Mouse (Mus musculus): Measurements from ENCODE around the gene Ech1. TPM values are rescaled to one million over a fixed set of nuclear protein-coding genes. Genes with fewer than 3 reads are reported as not detected.

Ech1 gene
- polyA plus RNA-seq, 2 experiments, result 62.4 to 92.5 TPM

GRCm38 (mm10) chr7:28785161-28785560, 39.9 kb upstream of the Ech1 start:
- TF ChIP-seq CTCF (IDR thresholded peaks at IDR 0.05; ENCODE audit: low read depth), result no peak
- no peak for TF ChIP-seq EP300 (IDR thresholded peaks at IDR 0.05; ENCODE audit: low read depth)
- Histone ChIP-seq H3K4me3 (ENCODE audit: insufficient read depth in 1 of 2, low read depth in 2 of 2, low read length in 2 of 2) (no peak overlapping the region), H3K4me1 (replicated peaks; ENCODE audit: control insufficient read depth in 2 of 2, insufficient read depth in 2 of 2, low read length in 1 of 2) (peaks cover 2 to 6% of the 10 kb centered on the region in 2 experiments), H3K36me3 (replicated peaks; ENCODE audit: control insufficient read depth, insufficient read depth, low read depth) (no peaks in the 10 kb centered on the region), H3K4me2 (ENCODE audit: low read depth) (no peak overlapping the region), H3K27ac (no peak overlapping the region), H3K9ac (replicated peaks) (no peak overlapping the region), H3K9me3 (ENCODE audit: control insufficient read depth, low read length) (no peaks in the 10 kb centered on the region), H3K27me3 (ENCODE audit: control insufficient read depth, insufficient read depth, low read length) (no peaks in the 10 kb centered on the region)
- ATAC-seq (ENCODE audit: insufficient read depth) (no peak), DNase-seq (ENCODE audit: low read depth in 3 of 3, low spot score in 3 of 3) (no peak)
- WGBS (ENCODE audit: insufficient replicate concordance), result 82% methylated on average over 5 of the region's 5 CpGs

DNA sequence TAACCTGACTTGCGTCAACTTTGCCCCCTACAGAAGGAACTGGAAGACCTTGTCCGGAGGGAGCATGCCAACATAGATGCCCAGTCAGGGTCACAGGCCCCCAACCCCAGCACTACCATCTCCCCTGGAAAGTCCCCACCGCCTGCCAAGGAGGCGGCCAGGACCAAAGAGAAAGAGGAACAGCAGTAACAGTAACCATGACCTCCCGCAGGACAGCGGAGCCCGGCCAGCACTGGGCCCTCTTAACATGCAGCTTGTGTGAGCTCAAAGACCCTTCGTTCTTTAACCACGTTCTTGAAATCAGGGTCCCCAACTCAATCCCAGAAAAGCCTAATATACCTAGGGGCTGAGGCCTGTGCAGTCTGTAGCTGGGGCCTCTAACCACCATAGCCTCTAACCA, 37.1 kb upstream of the Ech1 start:
- no peak for DNase-seq (ENCODE audit: low read depth in 3 of 3, low spot score in 3 of 3)
- Histone ChIP-seq H3K4me1 (replicated peaks; ENCODE audit: control insufficient read depth in 2 of 2, insufficient read depth in 2 of 2, low read length in 1 of 2) (peaks cover 0 to 3% of the 10 kb centered on the region in 2 experiments; a peak in 1 of 4 replicates), H3K27ac (no peak overlapping the region), H3K9me3 (ENCODE audit: control insufficient read depth, low read length) (no peaks in the 10 kb centered on the region), H3K4me2 (ENCODE audit: low read depth) (no peak overlapping the region), H3K27me3 (ENCODE audit: control insufficient read depth, insufficient read depth, low read length) (no peaks in the 10 kb centered on the region), H3K36me3 (replicated peaks; ENCODE audit: control insufficient read depth, insufficient read depth, low read depth) (no peaks in the 10 kb centered on the region), H3K4me3 (ENCODE audit: insufficient read depth in 1 of 2, low read depth in 2 of 2, low read length in 2 of 2) (no peak overlapping the region), H3K9ac (replicated peaks) (no peak overlapping the region)
- WGBS (ENCODE audit: insufficient replicate concordance), result 81% methylated on average over 9 of the region's 9 CpGs
- ATAC-seq (ENCODE audit: insufficient read depth), result no peak
- no peak for TF ChIP-seq EP300 (IDR thresholded peaks at IDR 0.05; ENCODE audit: low read depth)

DNA sequence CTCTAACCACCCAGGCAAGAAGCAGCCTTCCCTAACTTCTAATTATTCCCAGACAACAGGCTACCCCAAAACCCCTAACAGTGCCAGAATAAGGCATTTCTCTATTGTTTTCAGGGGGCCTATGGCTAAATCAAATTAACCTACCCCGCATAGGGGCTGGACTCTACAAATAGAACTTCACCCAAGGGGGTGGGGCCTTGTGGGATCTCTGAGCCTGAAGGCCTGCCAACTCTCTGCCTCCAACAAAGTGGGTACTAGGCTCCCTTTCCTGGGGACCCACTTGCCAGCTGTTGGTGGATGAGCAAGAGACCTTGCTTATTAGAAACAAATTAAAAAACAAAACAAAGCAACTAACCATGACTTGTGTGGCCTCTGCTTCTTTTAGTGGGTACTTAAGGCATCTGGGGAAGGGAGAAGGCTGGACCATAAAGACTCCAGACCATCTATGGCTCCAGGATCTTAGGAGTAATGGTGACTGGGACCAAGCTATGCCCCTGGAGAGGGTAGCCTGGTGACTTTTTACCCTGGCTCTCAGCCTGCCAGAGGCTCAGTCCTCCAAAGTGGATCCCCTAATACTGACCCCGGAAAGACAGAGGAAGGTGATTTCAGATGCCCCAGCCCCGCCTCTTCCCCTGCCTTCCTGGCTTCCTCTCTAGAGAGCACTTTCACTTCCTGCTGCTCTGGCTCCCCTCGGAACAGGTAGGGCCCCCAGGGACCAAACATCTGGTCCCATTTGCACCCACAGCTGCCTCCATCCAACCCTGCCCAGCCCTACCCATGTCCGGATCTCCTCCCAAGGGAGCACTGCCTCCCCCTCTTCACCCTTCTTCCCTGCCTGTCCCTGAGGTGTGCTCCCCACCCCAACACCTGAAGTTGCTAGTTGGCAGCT, 36.5 kb upstream of the Ech1 start, which contains the start of gene Rinl:
Gene Rinl (plus strand): TSS at position 663 of the 889 bp plus-strand sequence.
- TF ChIP-seq CTCF (IDR thresholded peaks at IDR 0.05; ENCODE audit: low read depth), result no peak
- TF ChIP-seq EP300 (IDR thresholded peaks at IDR 0.05; ENCODE audit: low read depth), result no peak
- ATAC-seq (ENCODE audit: insufficient read depth) (no peak), DNase-seq (ENCODE audit: low read depth in 3 of 3, low spot score in 3 of 3) (no peak)
- no peak within 1 kb of the TSS for H3K4me3 ChIP-seq (ENCODE audit: insufficient read depth in 1 of 2, low read depth in 2 of 2, low read length in 2 of 2)
- H3K27ac ChIP-seq, result no peak within 1 kb of the TSS
- H3K27me3 ChIP-seq (ENCODE audit: control insufficient read depth, insufficient read depth, low read length), result no peaks in the 10 kb centered on the region
- no peaks in the 10 kb centered on the region for H3K9me3 ChIP-seq (ENCODE audit: control insufficient read depth, low read length)
- H3K4me1 ChIP-seq (replicated peaks; ENCODE audit: control insufficient read depth in 2 of 2, insufficient read depth in 2 of 2, low read length in 1 of 2), result peaks cover 0 to 3% of the 10 kb centered on the region in 2 experiments; a peak in 1 of 4 replicates
- no peak within 1 kb of the TSS for H3K4me2 ChIP-seq (ENCODE audit: low read depth)
- no peak within 1 kb of the TSS for H3K9ac ChIP-seq (replicated peaks)
- H3K36me3 ChIP-seq (replicated peaks; ENCODE audit: control insufficient read depth, insufficient read depth, low read depth), result no peaks in the 10 kb centered on the region
- WGBS (ENCODE audit: insufficient replicate concordance), result 38% methylated on average over 5 of the region's 5 CpGs

DNA sequence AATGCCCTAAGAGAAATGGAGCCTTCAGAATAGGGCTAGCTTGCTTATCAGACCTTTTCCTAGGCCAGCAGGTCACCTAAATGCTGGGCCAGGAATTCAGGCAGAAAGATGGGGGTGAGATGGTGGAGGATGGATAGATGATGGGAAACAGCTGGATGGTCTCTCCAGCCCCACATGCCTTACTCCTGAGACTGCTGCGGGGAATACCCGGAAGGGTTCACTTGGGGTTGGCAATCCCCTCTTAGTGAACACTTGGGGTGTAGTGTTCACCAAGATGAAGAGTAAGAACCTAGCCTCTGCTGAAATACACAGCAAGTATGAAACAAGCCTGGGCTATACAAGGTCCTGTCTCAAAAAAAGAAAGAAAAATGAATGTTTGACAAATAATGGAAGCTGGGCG, 35.8 kb upstream of the Ech1 start:
- 78% methylated on average over 3 of the region's 3 CpGs for WGBS (ENCODE audit: insufficient replicate concordance)
- TF ChIP-seq EP300 (IDR thresholded peaks at IDR 0.05; ENCODE audit: low read depth), result no peak
- no peak overlapping the region for H3K4me3 ChIP-seq (ENCODE audit: insufficient read depth in 1 of 2, low read depth in 2 of 2, low read length in 2 of 2)
- peaks cover 0 to 3% of the 10 kb centered on the region in 2 experiments; a peak in 1 of 4 replicates for H3K4me1 ChIP-seq (replicated peaks; ENCODE audit: control insufficient read depth in 2 of 2, insufficient read depth in 2 of 2, low read length in 1 of 2)
- no peak overlapping the region for H3K9ac ChIP-seq (replicated peaks)
- no peak for ATAC-seq (ENCODE audit: insufficient read depth)
- no peaks in the 10 kb centered on the region for H3K36me3 ChIP-seq (replicated peaks; ENCODE audit: control insufficient read depth, insufficient read depth, low read depth)
- DNase-seq (ENCODE audit: low read depth in 3 of 3, low spot score in 3 of 3), result no peak
- H3K9me3 ChIP-seq (ENCODE audit: control insufficient read depth, low read length), result no peaks in the 10 kb centered on the region
- H3K27me3 ChIP-seq (ENCODE audit: control insufficient read depth, insufficient read depth, low read length), result no peaks in the 10 kb centered on the region
- no peak overlapping the region for H3K4me2 ChIP-seq (ENCODE audit: low read depth)
- H3K27ac ChIP-seq, result no peak overlapping the region

- no peak for TF ChIP-seq EP300 (IDR thresholded peaks at IDR 0.05; ENCODE audit: low read depth)
- TF ChIP-seq CTCF (IDR thresholded peaks at IDR 0.05; ENCODE audit: low read depth), result peak; percentile 53
- no peaks in the 10 kb centered on the region for H3K27me3 ChIP-seq (ENCODE audit: control insufficient read depth, insufficient read depth, low read length)
- H3K9me3 ChIP-seq (ENCODE audit: control insufficient read depth, low read length), result no peaks in the 10 kb centered on the region
- 48% methylated on average over 8 of the region's 8 CpGs for WGBS (ENCODE audit: insufficient replicate concordance)
- DNase-seq (ENCODE audit: low read depth in 3 of 3, low spot score in 3 of 3), result no peak
- H3K27ac ChIP-seq, result no peak overlapping the region
- no peak overlapping the region for H3K4me2 ChIP-seq (ENCODE audit: low read depth)
- ATAC-seq (ENCODE audit: insufficient read depth), result 0 out of 2 replicates have a peak, but pooled peaks have one; percentile 19
- no peak overlapping the region for H3K9ac ChIP-seq (replicated peaks)
- H3K4me1 ChIP-seq (replicated peaks; ENCODE audit: control insufficient read depth in 2 of 2, insufficient read depth in 2 of 2, low read length in 1 of 2), result peaks cover 0 to 3% of the 10 kb centered on the region in 2 experiments; a peak in 1 of 4 replicates
- no peaks in the 10 kb centered on the region for H3K36me3 ChIP-seq (replicated peaks; ENCODE audit: control insufficient read depth, insufficient read depth, low read depth)
- H3K4me3 ChIP-seq (ENCODE audit: insufficient read depth in 1 of 2, low read depth in 2 of 2, low read length in 2 of 2), result no peak overlapping the region
These were observed 34.8 kb upstream of the Ech1 start for GRCm38 (mm10) chr7:28790066-28790806.
